Mouse (Mus musculus) intestine, embryonic 14.5 days (tissue): Measurements from ENCODE around the gene Coq8b. TPM values are rescaled to one million over a fixed set of nuclear protein-coding genes. Genes with fewer than 3 reads are reported as not detected.
"Not testable (repeated sequence)": the region's sequence is repeated elsewhere in the genome, so short reads cannot be mapped to it uniquely, and the experiment has no call there.

ENCODE experiments used
- ATAC-seq: fragments of 200-750 bp; cut with Nextera tagmentation; replicated peaks from 2 replicates; pipeline ENCODE4 v1.8.0; 2017; ENCODE audit warnings: low read depth, moderate number of reproducible peaks, moderate TSS enrichment, moderate library complexity; ENCODE audit not compliant: low FRiP score, low TSS enrichment
- DNase-seq: peaks from one replicate; pipeline ENCODE4 v3.0.0-alpha.2; 2018; ENCODE audit warnings: low spot score
- H3K27ac ChIP-seq: fragments of 300-500 bp; sonication (generic); 2 replicates; pipeline ENCODE4 v1.5.1; 2014; ENCODE audit warnings: low read depth, mild to moderate bottlenecking, control low read depth
- H3K27me3 ChIP-seq: fragments of 300-500 bp; sonication (generic); replicated peaks from 2 replicates; pipeline ENCODE4 v1.6.1; 2014; ENCODE audit warnings: low read length, control low read depth; ENCODE audit not compliant: control insufficient read depth, insufficient read depth
- H3K36me3 ChIP-seq: fragments of 300-500 bp; sonication (generic); 2 replicates; pipeline ENCODE4 v1.6.1; 2014; ENCODE audit warnings: low read length, control low read depth; ENCODE audit not compliant: control insufficient read depth, insufficient read depth
- H3K4me1 ChIP-seq: fragments of 300-500 bp; sonication (generic); replicated peaks from 2 replicates; pipeline ENCODE4 v1.6.1; 2014; ENCODE audit warnings: low read length, control low read depth, mixed read lengths; ENCODE audit not compliant: control insufficient read depth, insufficient read depth
- H3K4me2 ChIP-seq: fragments of 300-500 bp; sonication (generic); 2 replicates; pipeline ENCODE4 v1.6.1; 2014; ENCODE audit warnings: low read length
- H3K4me3 ChIP-seq: fragments of 300-500 bp; sonication (generic); 2 replicates; pipeline ENCODE4 v1.5.1; 2014; ENCODE audit warnings: low read depth, low read length, control low read depth, mixed read lengths
- H3K9ac ChIP-seq: fragments of 300-500 bp; sonication (generic); 2 replicates; pipeline ENCODE4 v1.6.1; 2014; ENCODE audit warnings: mild to moderate bottlenecking, low read length
- H3K9me3 ChIP-seq: fragments of 300-500 bp; sonication (generic); 2 replicates; pipeline ENCODE4 v1.6.1; 2016; ENCODE audit warnings: low read length, control low read depth; ENCODE audit not compliant: control insufficient read depth
- WGBS: fragments of 180-500 bp; shearing (Covaris S2); extraction: QIAGEN DNeasy Blood & Tissue Kit; methylation state at CpG from one replicate; pipeline ENCODE4 v1.1.7; 2014; 5-methylcytosine and 5-hydroxymethylcytosine counted together
- polyA plus RNA-seq: library from polyadenylated mRNA; unstranded; fragments of >200 nt; fragmentation: Nextera tagmentation; extraction: Ambion mirVana; gene quantifications from 2 replicates; pipeline ENCODE4 v1.2.1, GENCODE M21; 2014

The Coq8b gene
- polyA plus RNA-seq, 1 experiment from 2014 or later: 18.0 TPM

GRCm38 (mm10) chr7:27235726-27236125 is 2.9 kb downstream of the Coq8b start:
- H3K4me1 ChIP-seq: peaks cover 14% of the 10 kb centered on the region
- ATAC-seq: no peak

GRCm38 (mm10) chr7:27237527-27237926 is 4.7 kb downstream of the Coq8b start:
- H3K4me2 ChIP-seq: no peak overlapping the region
- ATAC-seq: no peak
- no peaks in the 10 kb centered on the region for H3K27me3 ChIP-seq
- H3K9ac ChIP-seq: no peak overlapping the region
- no peaks in the 10 kb centered on the region for H3K9me3 ChIP-seq
- DNase-seq: no peak
- H3K4me3 ChIP-seq: no peak overlapping the region
- WGBS: 84% methylated on average over 2 of the region's 2 CpGs
- peaks cover 9% of the 10 kb centered on the region for H3K4me1 ChIP-seq
- H3K36me3 ChIP-seq: peaks cover 19% of the 10 kb centered on the region
- no peak overlapping the region for H3K27ac ChIP-seq

More at GRCm38 (mm10) chr7:27235726-27236125, 2.9 kb downstream of the Coq8b start:
- H3K4me2 ChIP-seq: no peak overlapping the region
- DNase-seq: no peak
- H3K27ac ChIP-seq: no peak overlapping the region
- H3K27me3 ChIP-seq: no peaks in the 10 kb centered on the region
- no peak overlapping the region for H3K9ac ChIP-seq
- peaks cover 12% of the 10 kb centered on the region for H3K36me3 ChIP-seq
- no peak overlapping the region for H3K4me3 ChIP-seq
- 88% methylated on average over 2 of the region's 2 CpGs for WGBS
- no peaks in the 10 kb centered on the region for H3K9me3 ChIP-seq

- Histone ChIP-seq H3K27me3 (no peaks in the 10 kb centered on the region), H3K4me2 (no peak overlapping the region), H3K36me3 (peaks cover 26% of the 10 kb centered on the region), H3K9me3 (no peaks in the 10 kb centered on the region), H3K9ac (no peak overlapping the region), H3K27ac (no peak overlapping the region), H3K4me1 (peaks cover 6% of the 10 kb centered on the region), H3K4me3 (no peak overlapping the region)
- ATAC-seq (no peak), DNase-seq (no peak)
- WGBS: 86% methylated on average over 5 of the region's 5 CpGs
These were observed 5.7 kb downstream of the Coq8b start for GRCm38 (mm10) chr7:27238568-27238967.

GRCm38 (mm10) chr7:27243211-27243610 is 10.4 kb downstream of the Coq8b start:
- H3K27ac ChIP-seq: no peak overlapping the region
- H3K27me3 ChIP-seq: no peaks in the 10 kb centered on the region
- H3K36me3 ChIP-seq: peaks cover 26% of the 10 kb centered on the region
- no peaks in the 10 kb centered on the region for H3K4me1 ChIP-seq
- ATAC-seq (no peak), DNase-seq (no peak)
- no peaks in the 10 kb centered on the region for H3K9me3 ChIP-seq
- H3K9ac ChIP-seq: no peak overlapping the region
- H3K4me2 ChIP-seq: no peak overlapping the region
- 49% methylated on average over 8 of the region's 8 CpGs for WGBS
- no peak overlapping the region for H3K4me3 ChIP-seq

DNA sequence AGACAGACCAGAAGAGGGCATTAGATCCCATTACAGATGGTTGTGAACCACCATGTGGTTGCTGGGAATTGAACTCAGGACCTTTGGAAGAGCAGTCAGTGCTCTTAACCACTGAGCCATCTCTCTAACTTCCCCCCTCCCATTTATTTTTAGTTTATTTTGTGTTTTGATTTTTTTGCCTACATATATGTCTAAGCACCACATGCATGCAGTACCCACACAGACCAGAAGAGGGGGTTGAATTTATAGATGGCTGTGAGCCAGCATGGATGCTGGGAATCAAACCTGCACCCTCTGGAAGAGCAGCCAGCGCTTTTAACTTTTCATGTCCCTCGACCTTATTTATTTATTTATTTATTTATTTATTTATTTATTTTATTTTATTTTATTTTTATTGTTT is 11.3 kb downstream of the Coq8b start:
- not testable (repeated sequence) for H3K9ac ChIP-seq, H3K4me1 ChIP-seq, H3K4me2 ChIP-seq, H3K4me3 ChIP-seq, H3K27ac ChIP-seq, H3K27me3 ChIP-seq, ATAC-seq, H3K9me3 ChIP-seq, DNase-seq
- peaks cover 26% of the 10 kb centered on the region for H3K36me3 ChIP-seq
- 80% methylated on average over 2 of the region's 2 CpGs for whole genome bisulfite sequencing

GRCm38 (mm10) chr7:27249146-27249545 is 16.3 kb downstream of the Coq8b start:
- Histone ChIP-seq H3K9ac (no peak overlapping the region), H3K27ac (no peak overlapping the region), H3K4me1 (no peaks in the 10 kb centered on the region), H3K4me3 (no peak overlapping the region), H3K27me3 (no peaks in the 10 kb centered on the region), H3K36me3 (peaks cover 7% of the 10 kb centered on the region; the same call in 1 of the 2 replicates), H3K9me3 (no peaks in the 10 kb centered on the region), H3K4me2 (no peak overlapping the region)
- 89% methylated on average over 2 of the region's 2 CpGs for WGBS
- no peak for DNase-seq
- no peak for ATAC-seq

- H3K4me2 ChIP-seq: no peak overlapping the region
- no peak overlapping the region for H3K27ac ChIP-seq
- no peaks in the 10 kb centered on the region for H3K4me1 ChIP-seq
- DNase-seq (no peak), ATAC-seq (no peak)
- H3K36me3 ChIP-seq: peaks cover 10% of the 10 kb centered on the region; the same call in 1 of the 2 replicates
- H3K4me3 ChIP-seq: no peak overlapping the region
- H3K27me3 ChIP-seq: no peaks in the 10 kb centered on the region
- no peaks in the 10 kb centered on the region for H3K9me3 ChIP-seq
- no peak overlapping the region for H3K9ac ChIP-seq
- WGBS: 78% methylated on average over 5 of the region's 5 CpGs
These were observed 17.1 kb downstream of the Coq8b start for GRCm38 (mm10) chr7:27249928-27250327.

DNA sequence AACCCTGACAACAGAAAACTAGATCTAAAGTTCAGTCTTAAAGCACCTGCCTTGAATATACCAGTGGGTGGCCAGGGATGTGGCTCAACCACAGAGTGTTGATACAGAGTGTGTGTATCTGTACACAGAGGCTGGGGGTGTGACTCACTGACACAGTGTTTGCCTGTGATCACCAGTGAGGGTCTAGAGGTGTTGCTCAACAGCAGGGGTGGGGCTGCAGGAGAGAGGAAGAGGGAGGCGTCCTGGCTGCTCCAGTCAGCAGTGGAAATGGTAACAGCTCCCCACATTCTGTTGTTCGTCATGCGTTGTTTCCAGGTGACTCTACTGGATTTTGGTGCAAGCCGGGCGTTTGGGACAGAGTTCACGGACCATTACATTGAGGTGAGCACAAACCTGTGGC is 19.1 kb downstream of the Coq8b start:
- 0 out of 2 replicates have a peak, but pooled peaks have one; percentile 52 for ATAC-seq
- Histone ChIP-seq H3K27ac (no peak overlapping the region), H3K4me2 (no peak overlapping the region), H3K27me3 (no peaks in the 10 kb centered on the region), H3K4me3 (no peak overlapping the region), H3K4me1 (peaks cover 2% of the 10 kb centered on the region; the same call in 1 of the 2 replicates), H3K9ac (no peak overlapping the region), H3K9me3 (no peaks in the 10 kb centered on the region), H3K36me3 (peaks cover 12% of the 10 kb centered on the region; the same call in 1 of the 2 replicates)
- no peak for DNase-seq
- 76% methylated on average over 6 of the region's 6 CpGs for WGBS

GRCm38 (mm10) chr7:27255721-27256120 is 22.9 kb downstream of the Coq8b start:
- H3K27me3 ChIP-seq: no peaks in the 10 kb centered on the region
- WGBS: 52% methylated on average over 3 of the region's 3 CpGs
- H3K9ac ChIP-seq: no peak overlapping the region
- H3K4me1 ChIP-seq: peaks cover 22% of the 10 kb centered on the region
- no peak for ATAC-seq
- H3K9me3 ChIP-seq: no peaks in the 10 kb centered on the region
- no peak overlapping the region for H3K27ac ChIP-seq
- DNase-seq: no peak
- no peak overlapping the region for H3K4me3 ChIP-seq
- H3K36me3 ChIP-seq: peaks cover 12% of the 10 kb centered on the region; the same call in 1 of the 2 replicates
- no peak overlapping the region for H3K4me2 ChIP-seq
